Mouse (Mus musculus) MEL (cell line): ENCODE measurements around the gene Tradd. TPM values are rescaled to one million over a fixed set of nuclear protein-coding genes. Genes with fewer than 3 reads are reported as not detected.

ENCODE experiments used
- DNase-seq: peaks from one replicate; pipeline ENCODE4 v3.0.0; 2011; ENCODE audit warnings: low read depth, low spot score
- H3K27ac ChIP-seq: 2 replicates; pipeline ENCODE4 v1.5.1; 2012; ENCODE audit warnings: low read depth, mild to moderate bottlenecking, control low read depth, low read length, moderate library complexity; ENCODE audit not compliant: control insufficient read depth
- H3K27me3 ChIP-seq, 2 experiments: fragments of 150-350 bp in 1 of 2; sonication (generic) in 1 of 2; 2 replicates each; pipeline ENCODE4 v1.6.1; 2012; ENCODE audit warnings: low read length in 2 of 2, mild to moderate bottlenecking in 2 of 2, improper control_type of control experiment in 1 of 2, moderate library complexity in 1 of 2; ENCODE audit not compliant: insufficient read depth in 2 of 2, control insufficient read depth in 1 of 2
- H3K36me3 ChIP-seq, 2 experiments: 2 replicates each; pipeline ENCODE4 v1.6.1; 2012 to 2014; ENCODE audit warnings: low read length in 2 of 2, improper control_type of control experiment in 1 of 2, inconsistent platforms in 1 of 2, mild to moderate bottlenecking in 1 of 2; ENCODE audit not compliant: insufficient read depth in 2 of 2, control insufficient read depth in 1 of 2
- H3K4me1 ChIP-seq, 2 experiments: fragments of 150-350 bp in 1 of 2; sonication (generic) in 1 of 2; 2 replicates each; pipeline ENCODE4 v1.6.1; 2012; ENCODE audit warnings: low read length in 2 of 2, improper control_type of control experiment in 1 of 2, mild to moderate bottlenecking in 1 of 2; ENCODE audit not compliant: insufficient read depth in 2 of 2, control insufficient read depth in 1 of 2
- H3K4me3 ChIP-seq, 2 experiments: fragments of 150-350 bp in 1 of 2; sonication (generic) in 1 of 2; 2 replicates each; pipeline ENCODE4 v1.5.1; 2012; ENCODE audit warnings: low read depth in 2 of 2, low read length in 2 of 2, mild to moderate bottlenecking in 2 of 2, moderate library complexity in 2 of 2, control low read depth in 1 of 2, improper control_type of control experiment in 1 of 2; ENCODE audit not compliant: control insufficient read depth in 1 of 2, insufficient read depth in 1 of 2
- H3K79me2 ChIP-seq: 2 replicates; pipeline ENCODE4 v1.6.1; 2012; ENCODE audit warnings: mild to moderate bottlenecking, low read length, moderate library complexity; ENCODE audit not compliant: control insufficient read depth, poor library complexity, insufficient read depth
- H3K9ac ChIP-seq: 2 replicates; pipeline ENCODE4 v1.6.1; 2012; ENCODE audit warnings: low read depth, mild to moderate bottlenecking, control low read depth, low read length, moderate library complexity; ENCODE audit not compliant: control insufficient read depth, poor library complexity, severe bottlenecking
- H3K9me3 ChIP-seq: fragments of 150-350 bp; sonication (generic); replicated peaks from 2 replicates; pipeline ENCODE4 v1.6.1; 2012; ENCODE audit warnings: mild to moderate bottlenecking, low read length, improper control_type of control experiment, moderate library complexity; ENCODE audit not compliant: insufficient read depth
- BHLHE40 ChIP-seq: IDR thresholded peaks from 2 replicates; pipeline ENCODE4 v1.6.1; 2012; ENCODE audit warnings: low read depth, mild to moderate bottlenecking, inconsistent platforms, low read length, improper control_type of control experiment, borderline replicate concordance
- CHD1 ChIP-seq: IDR thresholded peaks from 2 replicates; pipeline ENCODE4 v1.6.1; 2012; ENCODE audit warnings: low read depth, mild to moderate bottlenecking, inconsistent platforms, low read length, improper control_type of control experiment
- ETS1 ChIP-seq: IDR thresholded peaks from 2 replicates; pipeline ENCODE4 v1.6.1; 2012; ENCODE audit warnings: low read depth, mild to moderate bottlenecking, inconsistent platforms, low read length, improper control_type of control experiment, moderate library complexity
- GABPA ChIP-seq: IDR thresholded peaks from 2 replicates; pipeline ENCODE4 v1.6.1; 2012; ENCODE audit warnings: low read depth, mild to moderate bottlenecking, inconsistent platforms, low read length, improper control_type of control experiment, moderate library complexity
- JUND ChIP-seq: IDR thresholded peaks from 2 replicates; pipeline ENCODE4 v1.6.1; 2011; ENCODE audit warnings: low read depth, mild to moderate bottlenecking, improper control_type of control experiment, low read length
- MAX ChIP-seq: IDR thresholded peaks from 2 replicates; pipeline ENCODE4 v1.6.1; 2011; ENCODE audit warnings: low read length, improper control_type of control experiment
- MAZ ChIP-seq: IDR thresholded peaks from 2 replicates; pipeline ENCODE4 v1.6.1; 2012; ENCODE audit warnings: low read depth, mild to moderate bottlenecking, inconsistent platforms, low read length, improper control_type of control experiment
- MEF2A ChIP-seq: IDR thresholded peaks from 2 replicates; pipeline ENCODE4 v1.6.1; 2014; ENCODE audit warnings: low read depth, mild to moderate bottlenecking, inconsistent platforms, low read length, improper control_type of control experiment; ENCODE audit not compliant: poor library complexity, insufficient replicate concordance, severe bottlenecking; ENCODE audit errors: extremely low read depth
- MXI1 ChIP-seq: IDR thresholded peaks from 2 replicates; pipeline ENCODE4 v1.6.1; 2011; ENCODE audit warnings: mild to moderate bottlenecking, low read depth, low read length, improper control_type of control experiment
- MYC ChIP-seq: IDR thresholded peaks from 2 replicates; pipeline ENCODE4 v1.6.1; 2011; ENCODE audit warnings: low read depth, mild to moderate bottlenecking, low read length, improper control_type of control experiment, moderate library complexity
- NELFE ChIP-seq: IDR thresholded peaks from 2 replicates; pipeline ENCODE4 v1.6.1; 2011; ENCODE audit warnings: low read depth, low read length, improper control_type of control experiment
- POLR2A ChIP-seq, 2 experiments: IDR thresholded peaks; 2 replicates each; pipeline ENCODE4 v1.6.1; 2011 to 2012; ENCODE audit warnings: low read length in 2 of 2, mild to moderate bottlenecking in 2 of 2, control low read depth in 1 of 2, improper control_type of control experiment in 1 of 2, low read depth in 1 of 2, moderate library complexity in 1 of 2; ENCODE audit not compliant: control insufficient read depth in 1 of 2, insufficient read depth in 1 of 2, poor library complexity in 1 of 2
- POLR2AphosphoS5 ChIP-seq: IDR thresholded peaks from 2 replicates; pipeline ENCODE4 v1.6.1; 2012; ENCODE audit warnings: low read depth, borderline replicate concordance, mild to moderate bottlenecking, inconsistent platforms, low read length, moderate library complexity, mixed read lengths
- RCOR1 ChIP-seq: IDR thresholded peaks from 2 replicates; pipeline ENCODE4 v1.6.1; 2012; ENCODE audit warnings: low read depth, mild to moderate bottlenecking, inconsistent platforms, low read length, improper control_type of control experiment
- TAL1 ChIP-seq: IDR thresholded peaks from 2 replicates; pipeline ENCODE4 v1.6.1; 2012; ENCODE audit warnings: mild to moderate bottlenecking, inconsistent platforms, low read length, moderate library complexity, mixed read lengths
- UBTF ChIP-seq: IDR thresholded peaks from 2 replicates; pipeline ENCODE4 v1.6.1; 2012; ENCODE audit warnings: low read depth, mild to moderate bottlenecking, inconsistent platforms, low read length, improper control_type of control experiment, moderate library complexity, borderline replicate concordance; ENCODE audit not compliant: insufficient read depth
- USF1 ChIP-seq: IDR thresholded peaks from 2 replicates; pipeline ENCODE4 v1.6.1; 2014; ENCODE audit warnings: low read depth, mild to moderate bottlenecking, inconsistent platforms, low read length, improper control_type of control experiment, moderate library complexity
- ZC3H11A ChIP-seq: IDR thresholded peaks from 2 replicates; pipeline ENCODE4 v1.6.1; 2012; ENCODE audit warnings: low read depth, mild to moderate bottlenecking, inconsistent platforms, low read length, improper control_type of control experiment
- ZKSCAN1 ChIP-seq: IDR thresholded peaks from 2 replicates; pipeline ENCODE4 v1.6.1; 2012; ENCODE audit warnings: low read depth, mild to moderate bottlenecking, inconsistent platforms, low read length, improper control_type of control experiment, moderate library complexity
- polyA plus RNA-seq, 2 experiments: library from polyadenylated mRNA; stranded (reverse) in 1 of 2; unstranded in 1 of 2; fragments of >175 nt in 1 of 2; fragments of >200 nt in 1 of 2; gene quantifications; 2 replicates each; pipeline versions ENCODE4 v1.2.1 to v1.2.4; 2012; ENCODE audit warnings: low replicate concordance in 2 of 2, low read depth in 1 of 2; ENCODE audit not compliant: insufficient read length in 2 of 2, insufficient read depth in 1 of 2, missing spikeins in 1 of 2
- total RNA-seq: library from RNA; depleted of rRNA; stranded (reverse); fragments of 300-350 nt; gene quantifications from 2 replicates; pipeline ENCODE4 v1.2.3, GENCODE M21; 2012

The Tradd gene
- total and polyA plus RNA-seq, 3 experiments: 31.0 to 33.5 TPM; not detected in 1

GRCm38 (mm10) chr8:105309142-105309847 lies 44.9 kb upstream of the Tradd start:
- H3K4me1 ChIP-seq: peaks cover 22 to 33% of the 10 kb centered on the region in 2 experiments
- no peaks in the 10 kb centered on the region for H3K79me2 ChIP-seq
- no peak for DNase-seq
- H3K36me3 ChIP-seq: peaks cover 0 to 29% of the 10 kb centered on the region in 2 experiments; a peak in 2 of 4 replicates
- H3K9me3 ChIP-seq: no peaks in the 10 kb centered on the region
- H3K27me3 ChIP-seq: no peaks in the 10 kb centered on the region
- H3K9ac ChIP-seq: no peak overlapping the region
- H3K4me3 ChIP-seq: no peak overlapping the region
- no peak overlapping the region for H3K27ac ChIP-seq
- TF ChIP-seq BHLHE40: no peak
- no peak for TF ChIP-seq ZKSCAN1
- TF ChIP-seq MAX: no peak
- no peak for TF ChIP-seq GABPA
- TF ChIP-seq JUND: no peak
- TF ChIP-seq POLR2AphosphoS5: no peak
- TF ChIP-seq ZC3H11A: no peak
- no peak for TF ChIP-seq POLR2A (IDR thresholded peaks at IDR 0.05; ENCODE audit: control insufficient read depth in 1 of 2, insufficient read depth in 1 of 2, low read depth in 1 of 2, low read length in 2 of 2, poor library complexity in 1 of 2)
- no peak for TF ChIP-seq ETS1
- TF ChIP-seq USF1: no peak

- TF ChIP-seq MAZ: no peak
- no peak for TF ChIP-seq NELFE
- no peak for TF ChIP-seq UBTF
- no peak for TF ChIP-seq TAL1
- TF ChIP-seq, all 39 proteins: peak for 0
- H3K9me3 ChIP-seq: no peaks in the 10 kb centered on the region
- H3K79me2 ChIP-seq: no peaks in the 10 kb centered on the region
- H3K27ac ChIP-seq: no peak overlapping the region
- H3K4me1 ChIP-seq: peaks cover 17 to 33% of the 10 kb centered on the region in 2 experiments
- H3K27me3 ChIP-seq: no peaks in the 10 kb centered on the region
- no peak for DNase-seq
- H3K36me3 ChIP-seq: peaks cover 0 to 27% of the 10 kb centered on the region in 2 experiments; a peak in 2 of 4 replicates
- no peak overlapping the region for H3K4me3 ChIP-seq
- no peak overlapping the region for H3K9ac ChIP-seq
These were observed 44.0 kb upstream of the Tradd start for GRCm38 (mm10) chr8:105308428-105308827.

- DNase-seq: no peak
- H3K9me3 ChIP-seq: no peaks in the 10 kb centered on the region
- H3K27me3 ChIP-seq: no peaks in the 10 kb centered on the region
- H3K4me1 ChIP-seq: peaks cover 11 to 31% of the 10 kb centered on the region in 2 experiments
- no peak overlapping the region for H3K27ac ChIP-seq
- peaks cover 3 to 26% of the 10 kb centered on the region in 2 experiments for H3K36me3 ChIP-seq
- no peak overlapping the region for H3K9ac ChIP-seq
- no peak overlapping the region for H3K4me3 ChIP-seq
- TF ChIP-seq UBTF (no peak), MYC (no peak), USF1 (no peak), MEF2A (no peak), MAX (no peak), CHD1 (no peak), RCOR1 (no peak), MXI1 (no peak)
- no peaks in the 10 kb centered on the region for H3K79me2 ChIP-seq
These were observed 43.3 kb upstream of the Tradd start for GRCm38 (mm10) chr8:105307670-105308069.
